Mouse (Mus musculus): Measurements from ENCODE around the gene Qtrt2.

Gene Qtrt2

GRCm38 (mm10) chr16:43827492-43827891 is 99.1 kb downstream of the Qtrt2 start:
- DNase-seq (ENCODE audit: extremely low spot score, low read depth, low spot score): no peak

- no peak for DNase-seq (ENCODE audit: extremely low spot score, low read depth, low spot score)
Measured at GRCm38 (mm10) chr16:43818404-43818803, 108.2 kb downstream of the Qtrt2 start.

GRCm38 (mm10) chr16:43816321-43816720 is 110.3 kb downstream of the Qtrt2 start:
- no peak for DNase-seq (ENCODE audit: extremely low spot score, low read depth, low spot score)

GRCm38 (mm10) chr16:43814644-43815043 is 112.0 kb downstream of the Qtrt2 start:
- no peak for DNase-seq (ENCODE audit: extremely low spot score, low read depth, low spot score)

All from hindlimb bud, embryonic 11.5 days (tissue).